Mouse (Mus musculus) large intestine, adult 2 months (tissue): ENCODE results near the gene Pelp1. TPM values are rescaled to one million over a fixed set of nuclear protein-coding genes. Genes with fewer than 3 reads are reported as not detected.
A peak's percentile ranks its signal among the peaks of the same experiment; 100 is the strongest.

Experiments used
- DNase-seq: peaks from one replicate; pipeline ENCODE4 v3.0.0-alpha.2; 2012; ENCODE audit warnings: low read depth, low spot score
- WGBS: fragments of 180-500 bp; shearing (Covaris S2); methylation state at CpG from one replicate; pipeline ENCODE4 v1.1.7; 2018; 5-methylcytosine and 5-hydroxymethylcytosine counted together
- polyA plus RNA-seq: library from polyadenylated mRNA; depleted of rRNA; stranded (reverse); fragments of >200 nt; gene quantifications from 2 replicates; pipeline ENCODE4 v1.2.3, GENCODE M21; 2012; rRNA removed

Pelp1 gene
- polyA plus RNA-seq: 11.9 and 12.4 TPM in 2 replicates

DNA sequence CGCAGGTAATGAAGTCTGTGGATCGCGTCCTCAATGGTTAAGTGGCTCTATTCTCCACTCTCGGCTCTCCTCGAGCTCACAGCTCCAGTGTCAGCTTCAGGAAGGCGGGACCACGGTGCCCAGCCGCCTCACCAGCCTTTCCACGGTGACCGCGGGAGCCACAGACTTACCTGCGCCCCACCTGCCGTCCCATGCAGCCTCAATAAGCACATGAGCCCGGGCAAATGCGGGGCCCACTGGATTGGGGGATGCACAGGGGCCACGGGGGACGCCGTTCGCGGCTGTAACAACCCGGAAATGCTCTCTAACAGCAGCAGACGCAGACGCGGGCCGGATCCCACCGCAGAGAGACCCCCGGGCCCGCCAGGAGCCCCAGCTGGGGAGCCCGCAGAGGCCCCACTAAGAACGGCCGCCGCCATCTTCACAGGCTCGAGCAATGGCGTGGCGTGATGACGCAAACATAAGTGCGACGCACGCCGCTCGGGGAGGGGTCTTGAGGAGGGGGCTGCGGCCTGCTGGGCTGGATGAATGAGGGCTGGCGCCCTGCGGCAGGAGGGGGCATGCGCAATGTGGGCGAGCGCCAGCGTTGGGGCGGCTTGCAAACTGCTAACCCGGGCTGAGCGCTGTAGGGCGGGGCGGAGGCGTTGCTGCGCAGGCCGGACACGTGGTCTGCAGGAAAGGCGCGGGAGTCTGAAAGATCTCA, at the start of gene Pelp1:
Pelp1 (minus strand) TSS at position 438 of the 703 bp plus-strand sequence.
- whole genome bisulfite sequencing: under 1% methylated on average over 59 of the region's 59 CpGs
- peak; percentile 45 for DNase-seq

- WGBS: 9% methylated on average over 32 of the region's 32 CpGs
- no peak for DNase-seq
Observed at GRCm38 (mm10) chr11:70458688-70459600, 49.1 kb upstream of the Pelp1 start, which contains the start of gene Zmynd15. Zmynd15 (plus strand) TSS chr11:70459433.

GRCm38 (mm10) chr11:70453261-70454044, 43.6 kb upstream of the Pelp1 start:
- 65% methylated on average over 9 of the region's 9 CpGs for WGBS
- no peak for DNase-seq

- under 1% methylated on average over 46 of the region's 46 CpGs for WGBS
- peak; percentile 95 for DNase-seq
Observed at GRCm38 (mm10) chr11:70451797-70452498, 42.1 kb upstream of the Pelp1 start, which contains the start of gene Med11. Med11 (plus strand) TSS chr11:70451919.

DNA sequence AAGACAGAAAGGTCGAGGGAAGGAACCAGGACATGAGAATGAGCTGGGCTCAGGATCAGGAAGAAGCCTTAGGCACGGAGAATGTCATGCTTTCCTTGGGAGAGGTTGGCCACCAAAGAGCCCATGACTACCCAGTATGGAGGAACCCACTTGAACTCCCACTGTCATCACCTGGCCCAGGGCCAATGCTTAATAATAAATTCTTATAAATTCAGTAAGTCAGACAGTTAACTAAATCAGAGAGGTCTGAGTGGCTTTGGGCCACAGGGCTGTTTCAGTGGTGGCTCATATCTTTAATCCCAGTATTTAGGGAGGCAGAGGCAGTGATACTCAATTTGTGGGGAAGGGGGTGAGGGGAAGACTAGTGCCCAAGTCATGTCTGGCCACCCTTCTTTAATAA, 41.1 kb upstream of the Pelp1 start:
- DNase-seq: no peak
- whole genome bisulfite sequencing: 83% methylated on average over 2 of the region's 2 CpGs

GRCm38 (mm10) chr11:70447373-70447772, 37.5 kb upstream of the Pelp1 start:
- 81% methylated on average over 1 of the region's 1 CpGs for WGBS
- DNase-seq: no peak

DNA sequence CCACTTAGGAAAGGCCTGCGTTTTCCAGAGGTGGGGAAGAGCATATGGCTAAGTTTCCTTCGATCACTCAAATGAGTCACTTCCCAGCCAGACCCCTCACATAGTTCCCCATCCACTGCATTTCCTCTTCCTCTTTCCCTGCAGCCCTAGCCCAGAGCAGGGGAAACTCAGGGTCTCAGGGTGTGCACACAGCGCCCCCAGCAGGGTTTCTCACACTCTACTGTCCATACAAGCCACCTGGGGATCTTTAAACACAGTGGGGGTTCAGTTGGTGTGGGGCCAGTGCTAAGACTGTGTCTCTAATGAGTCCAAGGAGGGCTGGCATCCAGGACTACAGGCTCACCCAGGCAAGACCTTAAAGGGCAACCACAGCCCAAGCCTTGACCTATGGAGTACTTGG, 36.9 kb upstream of the Pelp1 start:
- WGBS: 52% methylated on average over 3 of the region's 3 CpGs
- no peak for DNase-seq

GRCm38 (mm10) chr11:70444667-70445066, 34.8 kb upstream of the Pelp1 start:
- WGBS: 46% methylated on average over 6 of the region's 6 CpGs
- DNase-seq: no peak

DNA sequence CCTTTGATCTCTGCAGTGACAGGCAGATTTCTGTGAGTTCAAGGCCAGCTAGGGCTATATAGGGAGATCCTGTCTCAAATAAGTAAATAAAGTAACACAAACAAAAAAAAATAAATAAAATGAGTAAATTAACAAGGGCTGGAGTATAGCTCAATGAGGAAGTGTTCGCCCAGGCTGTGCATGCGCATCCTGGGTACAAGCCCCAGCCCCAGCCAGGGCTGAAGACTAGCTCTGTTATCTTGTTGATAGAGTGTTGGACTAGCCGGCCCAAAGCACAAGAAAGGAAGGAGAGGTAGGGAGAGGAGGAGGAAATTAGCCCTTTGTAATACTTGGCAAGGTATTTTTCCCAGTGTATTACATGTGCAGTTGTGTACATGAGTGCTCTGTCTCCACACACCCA, 34.1 kb upstream of the Pelp1 start:
- WGBS: 63% methylated on average over 3 of the region's 3 CpGs
- no peak for DNase-seq

- DNase-seq: no peak
- WGBS: 94% methylated on average over 7 of the region's 7 CpGs
Observed at GRCm38 (mm10) chr11:70441882-70442281, 32.1 kb upstream of the Pelp1 start.

GRCm38 (mm10) chr11:70440637-70441036, 30.8 kb upstream of the Pelp1 start:
- no peak for DNase-seq

DNA sequence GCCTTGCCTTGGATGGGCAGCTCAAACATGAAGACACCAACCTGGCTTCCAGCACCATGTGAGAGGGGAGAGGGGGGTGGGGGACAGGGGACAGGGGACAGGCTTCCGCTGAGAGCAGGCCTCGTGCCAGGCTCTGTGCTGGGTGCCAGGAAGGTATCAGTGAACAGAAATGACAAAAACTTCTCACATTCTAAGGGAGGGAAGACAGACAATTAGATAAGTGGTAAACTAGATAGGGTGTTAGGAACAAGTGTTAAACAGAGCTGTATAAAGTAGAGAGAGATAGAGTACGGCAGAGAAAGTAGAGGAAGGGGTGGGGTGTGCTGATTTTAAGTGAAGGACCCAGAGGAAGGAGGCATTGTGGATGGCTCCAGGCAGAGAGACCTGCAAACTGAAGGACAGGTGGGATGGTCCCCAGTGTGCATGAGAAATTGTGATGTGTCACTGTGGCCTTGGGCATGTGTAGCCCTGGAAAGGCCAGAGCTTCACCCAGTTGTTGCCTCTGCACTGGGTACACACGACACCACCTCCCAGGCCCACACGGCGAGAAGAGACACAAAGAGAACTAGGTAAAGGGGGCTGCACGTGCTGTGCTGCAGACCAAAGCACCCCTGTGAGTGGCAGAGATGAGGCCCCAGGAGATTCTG, 29.0 kb upstream of the Pelp1 start:
- WGBS: 93% methylated on average over 7 of the region's 7 CpGs
- DNase-seq: no peak

More at GRCm38 (mm10) chr11:70440637-70441036, 30.8 kb upstream of the Pelp1 start:
- 40% methylated on average over 4 of the region's 4 CpGs for WGBS

DNA sequence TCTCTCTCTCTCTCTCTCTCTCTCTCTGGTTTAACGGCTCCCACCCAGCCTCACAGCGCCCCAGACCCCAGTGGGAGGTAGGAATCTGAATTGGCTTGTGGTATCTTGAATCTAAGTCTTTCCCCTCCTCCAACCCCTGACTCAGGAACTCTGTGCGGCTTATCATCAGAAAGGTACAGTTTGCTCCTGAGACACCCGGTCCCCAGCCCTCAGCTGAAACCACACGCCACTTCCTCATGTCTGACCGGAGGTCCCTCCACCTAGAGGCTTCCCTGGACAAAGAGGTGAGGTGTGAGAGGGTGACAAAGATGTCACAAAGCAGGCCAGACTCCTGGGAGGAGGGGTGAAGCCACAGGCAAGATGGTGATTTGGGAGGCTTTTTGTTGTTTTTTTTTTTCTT, 27.6 kb upstream of the Pelp1 start:
- WGBS: 85% methylated on average over 6 of the region's 6 CpGs
- DNase-seq: no peak

- 71% methylated on average over 5 of the region's 5 CpGs for WGBS
- DNase-seq: no peak
Observed at GRCm38 (mm10) chr11:70435476-70435875, 25.6 kb upstream of the Pelp1 start.

GRCm38 (mm10) chr11:70433951-70434350, 24.1 kb upstream of the Pelp1 start:
- WGBS: 90% methylated on average over 3 of the region's 3 CpGs

GRCm38 (mm10) chr11:70433569-70433943, 23.7 kb upstream of the Pelp1 start:
- WGBS: 78% methylated on average over 1 of the region's 1 CpGs
- DNase-seq: no peak

More at GRCm38 (mm10) chr11:70433951-70434350, 24.1 kb upstream of the Pelp1 start:
- DNase-seq: no peak

DNA sequence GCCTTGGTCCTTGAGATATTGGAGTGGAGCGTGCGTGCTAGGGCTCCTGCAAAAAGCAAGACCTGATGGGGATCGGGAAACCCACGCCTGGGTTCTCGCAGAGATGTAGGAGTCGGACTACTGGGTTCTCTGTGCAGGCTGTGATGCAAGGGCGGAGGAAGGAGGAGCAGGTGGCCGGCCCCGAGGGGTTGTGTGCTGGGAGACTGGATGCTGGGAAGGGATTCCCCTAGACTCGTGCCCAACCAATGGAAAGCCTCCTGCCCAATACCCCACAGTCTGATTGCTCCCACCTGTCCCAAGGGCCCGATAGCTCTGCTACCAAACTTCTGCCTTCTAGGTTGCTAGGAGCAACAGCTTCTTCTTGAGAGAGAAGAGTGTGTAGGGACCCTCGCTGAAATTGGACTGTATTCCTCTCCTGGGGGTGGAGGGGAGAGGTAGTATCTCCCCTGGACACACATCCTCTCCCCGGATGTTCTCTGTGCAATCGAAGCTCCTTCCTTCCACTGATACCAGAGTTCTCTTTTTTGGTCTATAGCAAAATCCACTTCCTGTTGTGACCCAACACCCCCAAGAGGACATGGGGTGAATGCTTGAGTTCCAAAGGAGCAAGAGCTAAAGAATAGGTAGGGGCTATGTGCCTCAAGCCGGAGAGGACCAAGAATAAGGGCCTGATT, 23.2 kb upstream of the Pelp1 start:
- 11% methylated on average over 15 of the region's 15 CpGs for WGBS
- no peak for DNase-seq
